Mouse (Mus musculus): ENCODE measurements around the gene Vmn2r114. TPM values are rescaled to one million over a fixed set of nuclear protein-coding genes. Genes with fewer than 3 reads are reported as not detected.
"Not testable (repeated sequence)": the region's sequence is repeated elsewhere in the genome, so short reads cannot be mapped to it uniquely, and the experiment has no call there.

Vmn2r114 gene
- polyA plus RNA-seq (2012; rRNA removed): not detected in 2 replicates

DNA sequence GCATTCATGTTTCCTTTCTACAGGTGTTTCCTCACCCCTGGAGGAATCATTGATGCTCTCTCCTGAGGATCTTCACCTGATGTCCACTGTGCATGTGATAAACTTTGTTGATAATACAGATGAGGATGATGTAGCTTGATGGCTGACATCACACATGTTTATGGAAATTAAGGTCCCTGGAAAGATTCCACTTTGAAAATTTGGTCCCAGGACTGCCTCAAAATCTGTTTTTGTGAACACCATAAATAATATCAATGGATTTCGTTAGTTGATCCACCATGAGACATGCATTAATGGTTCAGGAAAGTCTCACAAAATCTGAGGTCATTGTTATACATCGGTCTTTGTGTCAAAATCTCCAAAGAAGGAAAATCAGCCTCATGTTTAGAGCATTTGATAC is at the start of gene Vmn2r114:
Gene Vmn2r114 (minus strand): TSS at position 101 of the 400 bp plus-strand sequence.
- not testable (repeated sequence) for H3K4me3 ChIP-seq (replicated peaks; ENCODE audit: extremely low read depth, low read depth, low read length); DNase-seq; H3K4me1 ChIP-seq (ENCODE audit: control insufficient read depth, insufficient read depth, low read length)
- 59% methylated on average over 2 of the region's 2 CpGs for WGBS

DNA sequence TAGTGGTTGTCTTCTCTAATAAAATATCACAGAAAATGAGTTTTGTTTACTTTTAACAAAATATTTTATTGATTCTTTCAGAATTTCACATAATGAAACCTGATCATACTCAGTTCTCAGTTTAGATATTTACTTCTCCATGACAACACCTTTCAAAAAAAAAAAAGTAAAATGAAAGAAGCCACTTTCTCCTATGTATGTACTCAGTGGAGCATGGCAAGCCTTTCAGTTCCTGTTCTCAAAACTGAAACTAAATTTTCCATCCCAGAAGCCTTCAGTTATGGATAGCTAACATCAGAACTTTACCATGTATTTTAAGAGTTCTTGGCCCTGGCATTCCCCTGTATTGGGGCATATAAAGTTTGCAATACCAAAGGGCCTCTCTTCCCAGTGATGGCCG is 39.3 kb upstream of the Vmn2r114 start:
- 54% methylated on average over 1 of the region's 1 CpGs for WGBS
- no peak for DNase-seq
- Histone ChIP-seq H3K4me1 (ENCODE audit: control insufficient read depth, insufficient read depth, low read length) (no peaks in the 10 kb centered on the region), H3K4me3 (replicated peaks; ENCODE audit: extremely low read depth, low read depth, low read length) (no peak overlapping the region)
- TF ChIP-seq CTCF (IDR thresholded peaks at IDR 0.05; ENCODE audit: insufficient read depth, low read length): no peak
- no peak for TF ChIP-seq POLR2A (IDR thresholded peaks at IDR 0.05; ENCODE audit: borderline replicate concordance, extremely low read depth, low read depth, low read length)

DNA sequence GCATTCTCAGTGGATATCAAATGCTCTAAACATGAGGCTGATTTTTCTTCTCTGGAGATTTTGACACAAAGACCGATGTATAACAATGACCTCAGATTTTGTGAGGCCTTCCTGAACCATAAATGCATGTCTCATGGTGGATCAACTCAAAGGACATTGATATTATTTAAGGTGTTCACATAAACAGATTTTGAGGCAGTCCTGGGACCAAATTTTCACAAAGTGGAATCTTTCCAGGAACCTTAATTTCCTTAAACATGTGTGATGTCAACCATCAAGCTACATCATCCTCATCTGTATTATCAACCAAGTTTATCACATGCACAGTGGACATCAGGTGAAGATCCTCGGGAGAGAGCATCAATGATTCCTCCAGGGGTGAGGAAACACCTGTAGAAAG is 31.1 kb upstream of the Vmn2r114 start, which contains the start of gene Vmn2r115:
Gene Vmn2r115 (plus strand): TSS at position 301 of the 400 bp plus-strand sequence.
- not testable (repeated sequence) for H3K4me3 ChIP-seq (replicated peaks; ENCODE audit: extremely low read depth, low read depth, low read length); DNase-seq; H3K4me1 ChIP-seq (ENCODE audit: control insufficient read depth, insufficient read depth, low read length)
- WGBS: 34% methylated on average over 2 of the region's 2 CpGs

DNA sequence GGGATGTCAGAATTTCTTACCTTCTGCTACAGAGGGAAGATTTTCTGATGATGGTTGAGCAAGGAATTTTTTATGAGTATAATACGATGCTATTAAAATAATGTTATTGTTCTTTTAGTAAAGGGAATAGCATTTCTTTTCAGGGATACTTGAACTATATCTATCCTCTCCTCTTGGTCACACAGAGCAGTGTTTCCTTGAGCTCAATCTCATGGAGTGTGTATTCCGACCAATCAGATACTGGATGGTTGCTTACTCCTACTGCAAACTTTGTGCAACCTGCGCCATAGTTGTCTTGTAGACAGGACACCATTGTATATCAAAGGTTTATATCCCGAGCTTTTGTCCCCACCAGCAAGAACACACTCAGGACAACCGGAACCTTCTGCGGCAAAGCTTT is 18.3 kb upstream of the Vmn2r114 start:
- Histone ChIP-seq H3K4me3 (replicated peaks; ENCODE audit: extremely low read depth, low read depth, low read length) (no peak overlapping the region), H3K4me1 (ENCODE audit: control insufficient read depth, insufficient read depth, low read length) (no peaks in the 10 kb centered on the region)
- no peak for TF ChIP-seq CTCF (IDR thresholded peaks at IDR 0.05; ENCODE audit: insufficient read depth, low read length)
- WGBS: 69% methylated on average over 6 of the region's 6 CpGs
- DNase-seq: no peak

Other genes starting within 250 kb of the Vmn2r114 start
- 0.96 and 1.9 TPM in 2 replicates for gene Zfp40, start 119.3 kb downstream of the Vmn2r114 start, polyA plus RNA-seq (2012; rRNA removed)
- gene Vmn2r115, start 31.2 kb upstream of the Vmn2r114 start, polyA plus RNA-seq (2012; rRNA removed): not detected in 2 replicates
- gene Vmn2r116, start 72.1 kb upstream of the Vmn2r114 start, polyA plus RNA-seq (2012; rRNA removed): not detected in 2 replicates
- gene Vmn2r117, start 167.2 kb upstream of the Vmn2r114 start, polyA plus RNA-seq (2012; rRNA removed): not detected in 2 replicates

Data from lung, adult 2 months (tissue).